Mouse (Mus musculus) intestine, postnatal 0 days (tissue): ENCODE measurements around the gene Nrip3. TPM values are rescaled to one million over a fixed set of nuclear protein-coding genes. Genes with fewer than 3 reads are reported as not detected.

Source experiments
- ATAC-seq: fragments of 200-750 bp; cut with Nextera tagmentation; 2 replicates; pipeline ENCODE4 v1.8.0; 2017; ENCODE audit warnings: mild to moderate bottlenecking, moderate TSS enrichment, moderate library complexity
- H3K27ac ChIP-seq: fragments of 300-500 bp; sonication (generic); 2 replicates; pipeline ENCODE4 v1.5.1; 2014; ENCODE audit warnings: mild to moderate bottlenecking, low read depth, low read length, moderate library complexity
- H3K27me3 ChIP-seq: fragments of 300-500 bp; sonication (generic); replicated peaks from 2 replicates; pipeline ENCODE4 v1.6.1; 2014; ENCODE audit warnings: low read length, mixed read lengths; ENCODE audit not compliant: control insufficient read depth, insufficient read depth
- H3K36me3 ChIP-seq: fragments of 300-500 bp; sonication (generic); 2 replicates; pipeline ENCODE4 v1.6.1; 2014; ENCODE audit warnings: mild to moderate bottlenecking, moderate library complexity; ENCODE audit not compliant: control insufficient read depth, insufficient read depth
- H3K4me1 ChIP-seq: fragments of 300-500 bp; sonication (generic); replicated peaks from 2 replicates; pipeline ENCODE4 v1.6.1; 2014; ENCODE audit warnings: antibody characterized with exemption, low read length, mixed read lengths; ENCODE audit not compliant: control insufficient read depth, insufficient read depth
- H3K4me2 ChIP-seq: fragments of 300-500 bp; sonication (generic); replicated peaks from 2 replicates; pipeline ENCODE4 v1.6.1; 2014; ENCODE audit warnings: low read depth, mild to moderate bottlenecking, moderate library complexity
- H3K4me3 ChIP-seq: fragments of 300-500 bp; sonication (generic); 2 replicates; pipeline ENCODE4 v1.5.1; 2014; ENCODE audit warnings: low read depth, low read length
- H3K9ac ChIP-seq: fragments of 300-500 bp; sonication (generic); 2 replicates; pipeline ENCODE4 v1.6.1; 2014; ENCODE audit warnings: mild to moderate bottlenecking, low read depth, low read length
- H3K9me3 ChIP-seq: fragments of 300-500 bp; sonication (generic); 2 replicates; pipeline ENCODE4 v1.6.1; 2016; ENCODE audit warnings: mixed run types; ENCODE audit not compliant: control insufficient read depth
- CTCF ChIP-seq: sonication (generic); IDR thresholded peaks from 2 replicates; pipeline ENCODE4 v1.5.1; 2016; ENCODE audit warnings: low read depth, mild to moderate bottlenecking, control low read depth, antibody characterized with exemption, moderate library complexity
- WGBS: fragments of 180-500 bp; shearing (Covaris S2); extraction: QIAGEN DNeasy Blood & Tissue Kit; methylation state at CpG from one replicate; pipeline ENCODE4 v1.1.7; 2014; 5-methylcytosine and 5-hydroxymethylcytosine counted together
- polyA plus RNA-seq: library from polyadenylated mRNA; unstranded; fragments of >200 nt; fragmentation: Nextera tagmentation; extraction: Ambion mirVana; gene quantifications from 2 replicates; pipeline ENCODE4 v1.2.1, GENCODE M21; 2015

Nrip3 gene
- polyA plus RNA-seq, 1 experiment from 2014 or later = 0.59 TPM

DNA sequence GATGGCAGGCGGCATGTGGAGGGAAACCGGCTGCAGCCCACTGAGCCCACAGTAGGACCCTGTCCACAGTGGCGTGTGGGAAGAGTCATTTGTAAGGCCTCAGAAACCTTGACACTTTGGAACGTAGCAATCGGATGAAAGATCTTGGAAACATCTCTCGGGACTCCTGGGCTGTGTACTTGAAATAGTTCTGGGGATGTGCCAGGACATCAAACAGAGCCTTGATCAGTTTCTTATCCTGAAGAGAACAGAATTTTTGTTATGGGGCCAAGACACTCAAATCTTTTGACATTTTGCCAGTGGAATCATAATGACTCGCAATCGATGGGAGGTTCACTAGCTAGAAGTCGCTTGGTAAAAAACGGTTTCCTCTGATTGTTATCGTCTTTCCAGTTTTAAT is 17.3 kb upstream of the Nrip3 start:
- Histone ChIP-seq H3K9me3 (no peaks in the 10 kb centered on the region), H3K27ac (no peak overlapping the region), H3K9ac (no peak overlapping the region), H3K4me1 (no peaks in the 10 kb centered on the region), H3K36me3 (no peaks in the 10 kb centered on the region), H3K4me2 (no peak overlapping the region), H3K27me3 (no peaks in the 10 kb centered on the region), H3K4me3 (no peak overlapping the region)
- no peak for TF ChIP-seq CTCF
- ATAC-seq = no peak
- 65% methylated on average over 11 of the region's 11 CpGs for WGBS

GRCm38 (mm10) chr7:109795564-109795963 is 13.7 kb upstream of the Nrip3 start:
- Histone ChIP-seq H3K9ac (no peak overlapping the region), H3K4me1 (no peaks in the 10 kb centered on the region)
- no peak for ATAC-seq

DNA sequence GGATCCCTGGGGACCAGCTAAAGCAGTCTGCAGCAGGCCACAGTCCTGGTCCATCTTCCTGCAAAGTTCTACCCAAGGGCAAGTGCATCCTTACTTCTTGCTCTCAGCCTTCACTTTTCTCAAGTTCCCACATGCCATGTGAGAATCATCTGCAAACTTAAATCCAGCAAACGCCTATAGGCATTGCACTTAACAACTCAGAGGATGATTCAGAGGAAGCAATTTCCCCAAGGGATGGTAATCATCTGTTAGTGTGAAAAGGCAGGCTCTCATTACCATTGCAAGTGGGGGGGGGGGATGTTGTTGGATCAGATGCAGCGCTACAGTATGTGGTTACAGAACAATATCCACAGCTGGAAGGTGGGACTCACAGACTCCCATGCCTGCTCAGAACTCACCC is 12.7 kb upstream of the Nrip3 start:
- no peaks in the 10 kb centered on the region for H3K4me1 ChIP-seq
- ATAC-seq = no peak
- H3K9me3 ChIP-seq = no peaks in the 10 kb centered on the region
- TF ChIP-seq CTCF = no peak
- no peak overlapping the region for H3K27ac ChIP-seq
- H3K4me2 ChIP-seq = no peak overlapping the region
- no peak overlapping the region for H3K9ac ChIP-seq
- WGBS = 68% methylated on average over 2 of the region's 2 CpGs
- H3K27me3 ChIP-seq = no peaks in the 10 kb centered on the region
- H3K36me3 ChIP-seq = no peaks in the 10 kb centered on the region
- H3K4me3 ChIP-seq = no peak overlapping the region

More at GRCm38 (mm10) chr7:109795564-109795963, 13.7 kb upstream of the Nrip3 start:
- Histone ChIP-seq H3K36me3 (no peaks in the 10 kb centered on the region), H3K4me3 (no peak overlapping the region), H3K27me3 (no peaks in the 10 kb centered on the region), H3K27ac (no peak overlapping the region), H3K4me2 (no peak overlapping the region), H3K9me3 (no peaks in the 10 kb centered on the region)
- WGBS = 56% methylated on average over 5 of the region's 5 CpGs
- no peak for TF ChIP-seq CTCF

DNA sequence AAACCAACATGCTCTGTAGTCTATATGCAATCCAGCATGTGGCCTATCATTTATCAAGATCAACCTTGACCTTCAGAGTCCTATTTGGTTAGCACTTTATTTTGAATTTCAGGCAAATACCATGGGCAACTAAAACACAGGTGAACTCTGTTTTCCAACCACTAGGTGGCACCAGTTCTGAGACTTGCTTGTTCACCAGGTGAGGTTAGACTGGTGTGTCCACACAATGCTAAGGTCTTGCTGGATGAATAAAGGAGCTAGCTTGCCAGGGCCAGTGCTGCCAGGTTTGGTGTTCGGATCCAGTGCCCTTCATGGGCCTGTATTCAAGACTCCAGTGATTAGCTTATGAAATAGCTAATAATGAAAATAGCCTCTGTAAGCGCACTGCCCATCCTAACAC is 10.9 kb upstream of the Nrip3 start:
- Histone ChIP-seq H3K36me3 (no peaks in the 10 kb centered on the region), H3K27me3 (no peaks in the 10 kb centered on the region), H3K4me1 (no peaks in the 10 kb centered on the region), H3K9ac (no peak overlapping the region), H3K4me3 (no peak overlapping the region), H3K4me2 (no peak overlapping the region), H3K9me3 (no peaks in the 10 kb centered on the region), H3K27ac (no peak overlapping the region)
- ATAC-seq = no peak
- WGBS = 74% methylated on average over 2 of the region's 2 CpGs
- TF ChIP-seq CTCF = peak; percentile 85

GRCm38 (mm10) chr7:109790818-109791217 is 9.0 kb upstream of the Nrip3 start:
- no peak overlapping the region for H3K9ac ChIP-seq
- H3K4me3 ChIP-seq = no peak overlapping the region
- H3K4me2 ChIP-seq = no peak overlapping the region
- no peaks in the 10 kb centered on the region for H3K27me3 ChIP-seq
- ATAC-seq = no peak
- no peak overlapping the region for H3K27ac ChIP-seq
- no peaks in the 10 kb centered on the region for H3K36me3 ChIP-seq
- 56% methylated on average over 3 of the region's 3 CpGs for WGBS
- TF ChIP-seq CTCF = no peak
- no peaks in the 10 kb centered on the region for H3K9me3 ChIP-seq
- H3K4me1 ChIP-seq = no peaks in the 10 kb centered on the region

GRCm38 (mm10) chr7:109787860-109788259 is 6.0 kb upstream of the Nrip3 start:
- 79% methylated on average over 2 of the region's 2 CpGs for WGBS
- H3K27me3 ChIP-seq = 0 out of 2 replicates have a peak, but pooled peaks cover 5% of the 10 kb centered on the region
- no peak overlapping the region for H3K9ac ChIP-seq
- TF ChIP-seq CTCF = no peak
- ATAC-seq = no peak
- no peaks in the 10 kb centered on the region for H3K9me3 ChIP-seq
- H3K4me3 ChIP-seq = no peak overlapping the region
- no peaks in the 10 kb centered on the region for H3K4me1 ChIP-seq
- no peaks in the 10 kb centered on the region for H3K36me3 ChIP-seq
- H3K4me2 ChIP-seq = no peak overlapping the region
- no peak overlapping the region for H3K27ac ChIP-seq

GRCm38 (mm10) chr7:109783281-109783680 is 1.5 kb upstream of the Nrip3 start:
- Histone ChIP-seq H3K9ac (no peak overlapping the region), H3K36me3 (no peaks in the 10 kb centered on the region; the same call in 1 of the 2 replicates), H3K9me3 (no peaks in the 10 kb centered on the region), H3K27ac (no peak overlapping the region), H3K4me1 (peaks cover 4% of the 10 kb centered on the region; the same call in 1 of the 2 replicates), H3K27me3 (peaks cover 35% of the 10 kb centered on the region), H3K4me3 (no peak overlapping the region), H3K4me2 (no peak overlapping the region)
- TF ChIP-seq CTCF = no peak
- no peak for ATAC-seq
- WGBS = 34% methylated on average over 7 of the region's 7 CpGs
